Mouse (Mus musculus): Measurements from ENCODE around the gene Dhrs7b. TPM values are rescaled to one million over a fixed set of nuclear protein-coding genes. Genes with fewer than 3 reads are reported as not detected.

The Dhrs7b gene
- 6.7 TPM for polyA plus RNA-seq (2014; fragmentation: Illumina TruSeq; extraction: RNeasy Lipid Tissue Mini Kit (QIAGEN cat#74804); ENCODE audit: low read depth, low replicate concordance)

DNA sequence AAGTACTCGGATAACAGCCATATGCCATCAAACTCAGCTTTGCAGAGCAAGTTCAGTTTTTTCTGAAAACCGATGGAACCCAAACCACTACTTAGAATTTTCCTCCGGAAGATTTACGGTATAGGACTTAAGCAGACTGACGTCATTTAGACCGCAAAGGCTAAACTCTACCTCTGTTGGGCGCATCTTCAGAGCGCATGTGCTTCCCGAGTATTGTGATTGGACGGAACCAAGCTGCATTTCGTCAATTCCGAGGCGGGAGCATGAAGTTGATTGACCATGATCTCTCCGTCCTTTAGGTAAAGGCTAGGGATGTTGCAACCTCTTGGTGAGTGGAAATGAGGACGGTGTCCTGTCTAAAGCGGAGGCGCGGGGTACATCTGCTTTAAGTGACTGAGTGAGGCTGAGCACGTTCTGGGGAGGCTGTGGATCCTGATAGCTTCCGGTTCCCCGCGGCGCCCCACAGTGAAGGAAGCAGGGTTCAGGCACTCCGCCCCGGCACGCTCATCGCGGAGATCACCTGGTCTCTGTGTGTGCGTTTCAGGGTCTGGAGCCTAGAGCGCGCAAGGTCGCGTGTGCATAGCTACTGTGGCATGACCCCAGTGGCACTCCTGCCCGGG, at the start of gene Dhrs7b:
TSS of gene Dhrs7b (plus strand) at position 199 of the 620 bp plus-strand sequence.

DNA sequence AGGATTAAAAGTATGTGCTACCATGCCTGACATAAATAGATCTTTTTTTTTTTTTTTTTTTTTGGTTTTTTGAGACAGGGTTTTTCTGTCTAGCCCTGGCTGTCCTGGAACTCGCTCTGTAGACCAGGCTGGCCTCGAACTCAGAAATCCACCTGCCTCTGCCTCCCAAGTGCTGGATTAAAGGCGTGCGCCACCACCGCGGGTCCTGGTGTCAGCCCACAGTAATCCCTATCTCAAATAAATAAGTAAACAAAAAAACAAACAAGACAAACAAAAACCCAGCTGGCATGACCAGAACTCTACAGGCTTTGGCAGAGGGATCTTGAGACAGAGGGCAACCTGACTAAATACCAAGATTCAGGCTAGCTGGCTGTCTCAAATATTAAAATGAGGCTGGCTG, 18.8 kb upstream of the Dhrs7b start, which contains the start of gene Shmt1:
TSS of gene Shmt1 (minus strand) at position 101 of the 400 bp plus-strand sequence.

DNA sequence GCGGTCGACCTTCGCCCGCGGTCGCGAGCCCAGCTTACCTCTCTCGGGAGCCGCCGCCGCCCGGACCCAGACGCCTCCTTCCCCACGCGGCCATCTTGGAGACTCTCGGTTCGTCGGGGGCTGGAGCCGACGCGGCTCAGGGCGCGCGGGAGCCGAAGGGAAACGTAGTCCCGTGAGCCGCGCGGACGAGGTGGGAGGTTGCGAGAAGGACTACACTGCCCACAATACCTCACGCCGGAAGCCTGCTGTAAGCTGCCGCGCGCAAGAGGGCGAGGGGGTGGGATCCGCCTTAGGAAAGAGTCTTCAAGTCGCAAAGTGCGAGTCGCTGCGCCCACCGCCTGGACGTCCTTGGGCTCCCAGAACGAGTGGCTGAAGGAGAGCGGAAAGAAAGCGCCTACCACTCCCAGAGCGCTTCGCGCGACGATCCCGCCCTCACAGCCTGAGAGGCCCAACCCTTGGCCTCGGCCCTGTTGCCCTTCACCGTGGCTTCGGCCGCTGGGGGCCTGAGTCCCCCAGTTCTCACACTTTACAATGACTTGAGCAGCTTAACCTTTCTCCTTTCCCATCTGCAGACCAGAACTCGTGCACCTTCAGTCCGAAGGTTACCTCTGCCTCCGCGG, 48.4 kb downstream of the Dhrs7b start, which contains the start of gene Tmem11:
TSS of gene Tmem11 (minus strand) at position 598 of the 620 bp plus-strand sequence.

Other genes with a start within 250 kb of the Dhrs7b start
- 0.28 TPM for gene Llgl1, start 130.9 kb upstream of the Dhrs7b start, polyA plus RNA-seq (2014; fragmentation: Illumina TruSeq; extraction: RNeasy Lipid Tissue Mini Kit (QIAGEN cat#74804); ENCODE audit: low read depth, low replicate concordance)
- gene Flii, start 103.4 kb upstream of the Dhrs7b start, polyA plus RNA-seq (2014; fragmentation: Illumina TruSeq; extraction: RNeasy Lipid Tissue Mini Kit (QIAGEN cat#74804); ENCODE audit: low read depth, low replicate concordance) = 9.1 TPM
- gene Mief2, start 102.2 kb upstream of the Dhrs7b start, polyA plus RNA-seq (2014; fragmentation: Illumina TruSeq; extraction: RNeasy Lipid Tissue Mini Kit (QIAGEN cat#74804); ENCODE audit: low read depth, low replicate concordance) = 0.22 TPM
- 3.5 TPM for gene Top3a, start 53.3 kb upstream of the Dhrs7b start, polyA plus RNA-seq (2014; fragmentation: Illumina TruSeq; extraction: RNeasy Lipid Tissue Mini Kit (QIAGEN cat#74804); ENCODE audit: low read depth, low replicate concordance)
- 14.3 TPM for gene Smcr8, start 53.1 kb upstream of the Dhrs7b start, polyA plus RNA-seq (2014; fragmentation: Illumina TruSeq; extraction: RNeasy Lipid Tissue Mini Kit (QIAGEN cat#74804); ENCODE audit: low read depth, low replicate concordance)
- gene Shmt1, start 18.9 kb upstream of the Dhrs7b start, polyA plus RNA-seq (2014; fragmentation: Illumina TruSeq; extraction: RNeasy Lipid Tissue Mini Kit (QIAGEN cat#74804); ENCODE audit: low read depth, low replicate concordance) = 34.1 TPM
- gene Tmem11, start 48.6 kb downstream of the Dhrs7b start, polyA plus RNA-seq (2014; fragmentation: Illumina TruSeq; extraction: RNeasy Lipid Tissue Mini Kit (QIAGEN cat#74804); ENCODE audit: low read depth, low replicate concordance) = 12.9 TPM
- gene Natd1, start 84.1 kb downstream of the Dhrs7b start, polyA plus RNA-seq (2014; fragmentation: Illumina TruSeq; extraction: RNeasy Lipid Tissue Mini Kit (QIAGEN cat#74804); ENCODE audit: low read depth, low replicate concordance) = 1.3 TPM
- 12.7 TPM for gene Map2k3, start 101.4 kb downstream of the Dhrs7b start, polyA plus RNA-seq (2014; fragmentation: Illumina TruSeq; extraction: RNeasy Lipid Tissue Mini Kit (QIAGEN cat#74804); ENCODE audit: low read depth, low replicate concordance)
- not detected for gene Kcnj12, start 191.9 kb downstream of the Dhrs7b start, polyA plus RNA-seq (2014; fragmentation: Illumina TruSeq; extraction: RNeasy Lipid Tissue Mini Kit (QIAGEN cat#74804); ENCODE audit: low read depth, low replicate concordance)

Measured in sigmoid colon, adult 10 weeks (tissue).